Mouse (Mus musculus) ES-E14 (cell line): ENCODE results near the gene Nap1l5. TPM values are rescaled to one million over a fixed set of nuclear protein-coding genes. Genes with fewer than 3 reads are reported as not detected.
A peak's percentile ranks its signal among the peaks of the same experiment; 100 is the strongest.

Source experiments
- DNase-seq: peaks from one replicate; pipeline ENCODE4 v3.0.0-alpha.2; 2013; ENCODE audit warnings: low read depth, low spot score
- H3K27ac ChIP-seq: 2 replicates; pipeline ENCODE4 v1.5.1; 2012; ENCODE audit warnings: low read depth, mild to moderate bottlenecking, low read length, moderate library complexity, mixed read lengths; ENCODE audit not compliant: poor library complexity, insufficient read depth, severe bottlenecking
- H3K36me3 ChIP-seq: 2 replicates; pipeline ENCODE4 v1.6.1; 2012; ENCODE audit warnings: mild to moderate bottlenecking, low read length, moderate library complexity, mixed read lengths; ENCODE audit not compliant: control insufficient read depth, poor library complexity, insufficient read depth, severe bottlenecking
- H3K4me1 ChIP-seq, 2 experiments: fragments of 150-350 bp in 1 of 2; sonication (generic) in 1 of 2; 2 replicates each; pipeline ENCODE4 v1.6.1; 2012; ENCODE audit warnings: low read length in 2 of 2, mild to moderate bottlenecking in 1 of 2, mixed read lengths in 1 of 2; ENCODE audit not compliant: control insufficient read depth in 2 of 2, insufficient read depth in 2 of 2, poor library complexity in 1 of 2
- H3K4me3 ChIP-seq, 2 experiments: fragments of 150-350 bp in 1 of 2; sonication (generic) in 1 of 2; 2 replicates each; pipeline ENCODE4 v1.5.1; 2012; ENCODE audit warnings: low read length in 2 of 2, low read depth in 1 of 2, mild to moderate bottlenecking in 1 of 2, mixed read lengths in 1 of 2; ENCODE audit not compliant: insufficient read depth in 1 of 2, poor library complexity in 1 of 2, severe bottlenecking in 1 of 2
- H3K9ac ChIP-seq: 2 replicates; pipeline ENCODE4 v1.6.1; 2012; ENCODE audit warnings: low read depth, mild to moderate bottlenecking, low read length, mixed read lengths; ENCODE audit not compliant: poor library complexity, insufficient read depth, severe bottlenecking
- H3K9me3 ChIP-seq: fragments of 150-350 bp; sonication (generic); 2 replicates; pipeline ENCODE4 v1.6.1; 2012; ENCODE audit warnings: low read depth, mild to moderate bottlenecking, low read length; ENCODE audit not compliant: control insufficient read depth, insufficient read depth
- CHD2 ChIP-seq: IDR thresholded peaks from 2 replicates; pipeline ENCODE4 v1.6.1; 2014; ENCODE audit warnings: mild to moderate bottlenecking, low read depth, low read length, inconsistent platforms
- HCFC1 ChIP-seq: IDR thresholded peaks from 2 replicates; pipeline ENCODE4 v1.6.1; 2012; ENCODE audit warnings: low read length, inconsistent platforms, borderline replicate concordance; ENCODE audit not compliant: insufficient read depth
- MAFK ChIP-seq: IDR thresholded peaks from 2 replicates; pipeline ENCODE4 v1.6.1; 2014; ENCODE audit warnings: mild to moderate bottlenecking, low read depth, low read length, inconsistent platforms; ENCODE audit not compliant: insufficient read depth
- ZC3H11A ChIP-seq: IDR thresholded peaks from 2 replicates; pipeline ENCODE4 v1.6.1; 2012; ENCODE audit warnings: low read depth, mild to moderate bottlenecking, inconsistent platforms, low read length, borderline replicate concordance
- ZNF384 ChIP-seq: IDR thresholded peaks from 2 replicates; pipeline ENCODE4 v1.6.1; 2012; ENCODE audit warnings: low read depth, low read length, inconsistent platforms
- in situ Hi-C, 2 experiments: fragments of 600-800 bp; cut with MboI; formaldehyde crosslinking; loops; one replicate each; pipeline ENCODE4 v1.15.1; 2025; ENCODE audit warnings: low sequenced_read_pairs in 2 of 2, inconsistent platforms in 1 of 2; ENCODE audit not compliant: unreplicated experiment in 2 of 2
- total RNA-seq: library from RNA; depleted of rRNA; stranded (reverse); fragments of 300-350 nt; gene quantifications from 2 replicates; pipeline ENCODE4 v1.2.3, GENCODE M21; 2012

Gene Nap1l5
- total RNA-seq, 1 experiment: 0.67 TPM

DNA sequence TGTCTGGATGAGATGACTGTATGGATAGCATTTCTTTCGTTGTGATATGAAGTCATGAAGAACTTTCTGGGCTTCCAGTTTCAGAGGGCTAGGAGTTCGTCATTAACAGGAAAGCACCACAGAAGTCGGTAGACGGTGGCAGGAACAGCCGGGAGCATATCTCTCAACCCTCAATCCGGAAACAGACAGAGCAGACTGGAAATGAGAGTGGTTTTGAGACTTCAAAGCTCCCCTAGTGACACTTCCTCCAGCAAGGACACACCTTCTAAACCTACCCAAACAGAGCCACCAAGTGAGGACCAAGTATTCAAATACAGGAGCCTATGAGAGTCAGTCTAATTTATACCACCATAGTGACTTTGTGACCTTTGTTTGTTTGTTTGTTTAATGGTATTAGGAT, 13.6 kb downstream of the Nap1l5 start:
- H3K27ac ChIP-seq: no peak overlapping the region
- in situ Hi-C loops: no loop called here
- no peak overlapping the region for H3K4me3 ChIP-seq
- peaks cover 3% of the 10 kb centered on the region for H3K36me3 ChIP-seq
- TF ChIP-seq MAFK: no peak
- TF ChIP-seq ZC3H11A: no peak
- no peak for TF ChIP-seq CHD2
- no peak for TF ChIP-seq ZNF384
- TF ChIP-seq HCFC1: no peak
- H3K4me1 ChIP-seq: no peaks in the 10 kb centered on the region
- no peak for DNase-seq
- no peak overlapping the region for H3K9ac ChIP-seq
- H3K9me3 ChIP-seq: no peaks in the 10 kb centered on the region

DNA sequence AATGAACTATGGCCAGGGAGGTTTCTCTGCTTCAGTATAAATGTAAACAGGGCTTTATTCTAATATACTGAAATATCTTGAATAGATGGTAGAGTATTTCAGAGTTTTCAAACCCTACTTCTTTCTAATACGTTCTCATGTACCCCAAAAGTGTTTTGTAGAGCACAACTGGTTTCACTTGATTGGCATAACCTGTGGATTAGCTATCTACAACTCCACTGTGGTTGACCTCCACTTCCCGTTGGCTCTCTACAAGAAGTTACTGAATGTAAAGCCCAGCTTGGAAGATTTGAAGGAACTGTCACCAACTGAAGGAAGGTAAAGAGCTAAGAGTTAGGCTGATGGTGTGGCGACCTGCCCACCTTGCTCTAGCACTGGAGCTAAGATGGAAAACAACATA, 17.0 kb downstream of the Nap1l5 start:
- H3K36me3 ChIP-seq: peaks cover 3% of the 10 kb centered on the region
- no peaks in the 10 kb centered on the region for H3K4me1 ChIP-seq
- no peak overlapping the region for H3K27ac ChIP-seq
- TF ChIP-seq HCFC1 (no peak), CHD2 (no peak), MAFK (no peak), ZC3H11A (no peak), ZNF384 (no peak)
- no peaks in the 10 kb centered on the region for H3K9me3 ChIP-seq
- H3K4me3 ChIP-seq: no peak overlapping the region
- no peak overlapping the region for H3K9ac ChIP-seq
- DNase-seq: no peak
- in situ Hi-C loops: no loop called here

DNA sequence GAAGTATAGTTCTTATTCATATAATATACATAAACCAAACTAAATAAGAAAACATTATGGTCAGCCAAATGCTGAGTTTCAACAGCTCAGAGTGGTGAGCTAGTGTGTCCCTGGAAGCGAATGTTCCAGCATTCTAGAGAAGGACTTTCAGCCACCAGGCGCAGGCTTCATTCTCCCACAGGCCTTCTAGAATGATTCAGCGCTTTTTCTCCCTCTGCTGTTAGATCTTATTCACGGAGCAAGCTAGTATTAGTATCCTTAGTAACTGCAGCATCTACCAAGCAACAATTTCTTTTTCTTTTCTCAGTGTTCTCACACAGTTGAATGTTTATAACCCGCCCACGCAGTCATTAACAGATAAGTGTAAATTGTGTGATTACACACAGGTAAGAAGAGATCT, 24.6 kb downstream of the Nap1l5 start:
- no peak overlapping the region for H3K4me3 ChIP-seq
- no peak overlapping the region for H3K27ac ChIP-seq
- no peaks in the 10 kb centered on the region for H3K4me1 ChIP-seq
- in situ Hi-C loops: no loop called here
- H3K9me3 ChIP-seq: no peaks in the 10 kb centered on the region
- no peak overlapping the region for H3K9ac ChIP-seq
- DNase-seq: no peak
- TF ChIP-seq ZC3H11A (no peak), MAFK (peak; percentile 46; the same call in 1 of the 2 replicates)
- peaks cover 6% of the 10 kb centered on the region; the same call in 1 of the 2 replicates for H3K36me3 ChIP-seq

DNA sequence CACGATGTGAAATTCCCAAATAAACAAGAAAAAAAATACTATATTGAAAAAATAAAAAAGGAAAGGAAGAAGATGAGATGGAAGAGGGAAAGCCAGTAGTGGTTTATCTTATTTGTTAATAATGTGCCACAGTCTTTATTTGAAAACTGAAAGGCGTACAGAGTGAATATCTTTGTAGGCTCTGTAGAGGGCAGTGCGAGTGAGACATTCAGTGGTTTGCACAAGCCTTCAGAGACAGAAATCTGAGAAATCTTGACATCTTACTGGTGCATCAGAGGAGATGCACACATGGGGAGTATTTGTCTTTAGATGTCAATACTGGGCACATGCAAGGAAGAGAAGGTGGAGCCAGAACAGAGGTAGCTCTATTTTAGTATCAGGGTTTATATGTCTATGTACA, 25.5 kb downstream of the Nap1l5 start:
- TF ChIP-seq ZNF384: no peak
- no peak for TF ChIP-seq HCFC1
- TF ChIP-seq CHD2: no peak
- no peak for TF ChIP-seq ZC3H11A
- TF ChIP-seq MAFK: no peak
- Histone ChIP-seq H3K9ac (no peak overlapping the region), H3K4me1 (no peaks in the 10 kb centered on the region), H3K36me3 (peaks cover 6% of the 10 kb centered on the region; the same call in 1 of the 2 replicates), H3K9me3 (no peaks in the 10 kb centered on the region), H3K4me3 (no peak overlapping the region), H3K27ac (no peak overlapping the region)
- in situ Hi-C loops: no loop called here
- DNase-seq: no peak

DNA sequence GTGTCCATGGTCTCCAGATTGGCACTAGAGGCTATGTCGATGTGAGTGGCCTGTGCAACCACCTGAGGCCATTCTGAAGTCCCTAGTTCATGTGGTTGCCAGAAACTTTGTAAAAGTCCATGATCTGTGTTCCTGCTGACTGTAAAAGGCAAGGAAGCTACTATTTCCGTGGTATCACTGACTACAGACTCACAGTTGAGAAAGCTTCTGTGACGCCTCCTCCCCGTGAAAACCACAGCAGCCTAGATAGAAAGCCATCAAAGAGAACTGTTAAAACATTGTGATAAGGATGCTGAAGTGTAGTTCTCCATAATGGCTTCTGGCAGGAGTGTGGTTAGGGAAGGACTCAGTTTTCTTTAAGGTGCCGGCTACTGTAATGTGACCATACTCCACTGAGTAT, 26.0 kb downstream of the Nap1l5 start:
- DNase-seq: no peak
- Histone ChIP-seq H3K9me3 (no peaks in the 10 kb centered on the region), H3K4me1 (no peaks in the 10 kb centered on the region), H3K36me3 (peaks cover 6% of the 10 kb centered on the region; the same call in 1 of the 2 replicates), H3K4me3 (no peak overlapping the region), H3K9ac (no peak overlapping the region), H3K27ac (0 out of 2 replicates have a peak overlapping the region, but pooled peaks have one; percentile 10)
- in situ Hi-C loops: no loop called here
- no peak for TF ChIP-seq CHD2
- TF ChIP-seq ZC3H11A: no peak
- TF ChIP-seq HCFC1: no peak
- TF ChIP-seq MAFK: no peak
- no peak for TF ChIP-seq ZNF384
